Mouse (Mus musculus) B cell, adult 62 days (primary cell): Measurements from ENCODE around the gene Macc1. TPM values are rescaled to one million over a fixed set of nuclear protein-coding genes. Genes with fewer than 3 reads are reported as not detected.

Experiments
- total RNA-seq: library from RNA; stranded (reverse); gene quantifications from 4 replicates; pipeline ENCODE4 v1.2.4, GENCODE M21; 2023

The Macc1 gene
- total RNA-seq, result not detected in 4 replicates

DNA sequence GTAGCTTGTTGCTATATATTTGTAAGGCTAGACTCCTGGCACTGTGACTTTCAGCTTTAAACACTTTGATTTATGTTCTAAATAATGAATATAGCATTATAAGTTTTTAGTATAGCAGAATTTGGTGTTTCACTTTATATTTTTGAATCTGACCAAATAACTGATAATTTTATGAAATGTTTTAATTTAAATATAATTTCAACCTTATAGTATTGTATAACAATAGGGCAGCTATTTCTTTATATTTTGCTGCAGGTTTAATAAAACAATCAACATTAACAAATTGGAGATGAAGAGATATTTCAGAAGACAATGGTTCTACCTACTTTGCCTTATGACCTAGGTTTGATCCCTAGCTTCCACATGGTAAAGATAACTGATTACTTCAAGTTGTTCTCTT, at the start of gene Macc1:
Gene Macc1, plus strand, starts transcription at position 301 of the 400 bp plus-strand sequence.

Other genes with a start within 250 kb of the Macc1 start
- not detected in 4 replicates for gene Itgb8, start 75.5 kb upstream of the Macc1 start, total RNA-seq